Mouse (Mus musculus): ENCODE measurements around the gene Mtss1l. TPM values are rescaled to one million over a fixed set of nuclear protein-coding genes. Genes with fewer than 3 reads are reported as not detected.
"Not testable (repeated sequence)": the region's sequence is repeated elsewhere in the genome, so short reads cannot be mapped to it uniquely, and the experiment has no call there.

Gene Mtss1l
- polyA plus RNA-seq, 1 experiment from 2014 or later, result 14.0 TPM

DNA sequence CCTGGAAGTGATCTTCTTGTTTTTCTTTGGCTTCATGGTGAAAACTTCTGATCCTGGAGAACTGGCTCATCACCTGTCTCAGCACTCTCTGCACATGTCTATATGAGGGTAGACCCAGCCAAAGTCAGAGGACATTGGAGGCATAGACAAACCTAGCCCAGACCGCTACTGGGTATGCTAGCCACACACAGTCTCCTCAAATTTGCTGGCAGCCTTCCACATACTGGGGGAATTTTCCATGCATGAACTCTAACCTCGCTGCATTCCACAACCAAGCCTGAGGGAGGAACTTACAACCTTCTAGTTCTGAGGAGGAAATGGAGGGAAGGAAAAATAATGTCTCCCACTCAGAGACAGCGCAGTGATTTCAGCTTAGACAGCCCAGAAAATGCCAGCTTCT lies 52.8 kb downstream of the Mtss1l start:
- H3K4me3 ChIP-seq, result no peak overlapping the region
- H3K9ac ChIP-seq, result no peak overlapping the region
- H3K9me3 ChIP-seq, result no peaks in the 10 kb centered on the region
- H3K27ac ChIP-seq (replicated peaks), result no peak overlapping the region
- 78% methylated on average over 3 of the region's 3 CpGs for WGBS
- no peak overlapping the region for H3K4me2 ChIP-seq
- no peaks in the 10 kb centered on the region for H3K27me3 ChIP-seq
- no peaks in the 10 kb centered on the region for H3K36me3 ChIP-seq
- ATAC-seq (ENCODE audit: low read depth), result no peak
- H3K4me1 ChIP-seq (replicated peaks), result no peaks in the 10 kb centered on the region

DNA sequence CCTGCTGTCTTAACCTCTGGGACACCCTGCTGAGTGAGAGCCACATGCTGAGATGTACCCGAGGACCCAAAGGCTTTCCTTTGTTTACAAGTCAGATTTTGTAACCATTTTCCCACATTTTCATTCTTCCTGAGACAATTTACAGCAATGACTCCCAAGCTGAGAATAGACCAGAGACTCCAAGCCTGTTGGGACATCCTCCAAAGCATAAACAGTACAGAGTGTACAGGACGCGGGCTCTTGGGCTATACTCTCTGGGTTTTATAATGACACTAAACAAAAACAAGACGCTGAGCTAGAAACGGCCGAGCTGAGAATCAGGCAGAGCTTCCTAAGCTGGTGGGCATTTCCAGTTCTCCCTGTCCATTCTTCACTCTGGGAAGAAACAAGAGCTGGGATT lies 53.4 kb downstream of the Mtss1l start:
- H3K9me3 ChIP-seq, result no peaks in the 10 kb centered on the region
- no peak for ATAC-seq (ENCODE audit: low read depth)

DNA sequence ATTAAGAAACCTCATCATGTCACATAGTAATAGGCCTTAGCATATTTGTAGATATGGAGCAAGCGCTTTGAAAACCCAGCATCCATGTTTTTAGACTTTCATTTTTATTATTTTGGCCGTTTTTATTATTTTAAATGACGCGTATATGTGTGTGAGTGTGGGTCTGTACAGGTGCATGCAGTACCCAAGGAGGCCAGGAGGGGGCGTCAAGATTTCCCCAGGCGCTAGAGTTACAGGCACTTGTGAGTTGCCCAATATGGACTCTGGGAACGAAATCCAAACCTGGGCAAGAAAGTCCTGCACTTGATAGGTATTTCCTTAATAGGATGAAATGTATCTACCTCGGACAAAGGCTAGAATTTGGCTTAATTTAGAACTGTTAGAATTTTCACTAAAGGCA lies 54.0 kb downstream of the Mtss1l start:
- H3K9me3 ChIP-seq, result no peaks in the 10 kb centered on the region
- 74% methylated on average over 8 of the region's 8 CpGs for WGBS
- H3K36me3 ChIP-seq, result no peaks in the 10 kb centered on the region
- H3K27me3 ChIP-seq, result no peaks in the 10 kb centered on the region
- ATAC-seq (ENCODE audit: low read depth), result no peak
- no peaks in the 10 kb centered on the region for H3K4me1 ChIP-seq (replicated peaks)
- H3K4me2 ChIP-seq, result no peak overlapping the region
- no peak overlapping the region for H3K4me3 ChIP-seq
- H3K27ac ChIP-seq (replicated peaks), result no peak overlapping the region
- no peak overlapping the region for H3K9ac ChIP-seq

More for the DNA sequence above, 53.4 kb downstream of the Mtss1l start:
- no peak overlapping the region for H3K9ac ChIP-seq
- H3K4me3 ChIP-seq, result no peak overlapping the region
- H3K4me2 ChIP-seq, result no peak overlapping the region
- H3K4me1 ChIP-seq (replicated peaks), result no peaks in the 10 kb centered on the region
- H3K27me3 ChIP-seq, result no peaks in the 10 kb centered on the region
- H3K36me3 ChIP-seq, result no peaks in the 10 kb centered on the region
- H3K27ac ChIP-seq (replicated peaks), result no peak overlapping the region
- 86% methylated on average over 6 of the region's 6 CpGs for WGBS

GRCm38 (mm10) chr8:110775721-110776120 lies 54.4 kb downstream of the Mtss1l start:
- Histone ChIP-seq H3K27me3 (no peaks in the 10 kb centered on the region), H3K9me3 (no peaks in the 10 kb centered on the region), H3K36me3 (no peaks in the 10 kb centered on the region), H3K4me2 (no peak overlapping the region), H3K4me3 (no peak overlapping the region), H3K27ac (replicated peaks) (no peak overlapping the region), H3K4me1 (replicated peaks) (no peaks in the 10 kb centered on the region), H3K9ac (no peak overlapping the region)
- 85% methylated on average over 3 of the region's 3 CpGs for WGBS
- ATAC-seq (ENCODE audit: low read depth), result no peak

DNA sequence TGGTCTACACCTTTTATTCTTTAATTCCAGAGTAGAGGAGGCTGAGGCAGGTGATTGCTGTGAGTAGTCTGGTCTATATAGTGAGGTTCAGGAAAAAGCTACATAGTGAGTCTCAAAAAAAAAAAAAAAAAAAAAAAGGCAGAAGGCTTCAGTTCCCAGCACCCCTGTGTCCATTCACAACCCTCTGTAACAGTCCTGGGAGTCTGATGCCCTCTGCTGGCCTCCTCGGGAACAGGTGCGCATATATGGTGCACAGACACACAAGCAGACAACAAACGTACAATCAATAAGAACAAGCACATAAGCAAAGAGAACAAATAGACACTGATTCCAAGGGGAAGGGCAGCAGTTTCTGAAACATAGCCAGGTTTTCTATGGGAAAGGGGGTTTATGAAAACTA lies 55.1 kb downstream of the Mtss1l start:
- WGBS, result 98% methylated on average over 3 of the region's 3 CpGs
- Histone ChIP-seq H3K4me1 (replicated peaks) (no peaks in the 10 kb centered on the region), H3K9me3 (no peaks in the 10 kb centered on the region), H3K27ac (replicated peaks) (no peak overlapping the region), H3K9ac (no peak overlapping the region), H3K4me2 (no peak overlapping the region), H3K27me3 (no peaks in the 10 kb centered on the region), H3K36me3 (no peaks in the 10 kb centered on the region), H3K4me3 (no peak overlapping the region)
- no peak for ATAC-seq (ENCODE audit: low read depth)

DNA sequence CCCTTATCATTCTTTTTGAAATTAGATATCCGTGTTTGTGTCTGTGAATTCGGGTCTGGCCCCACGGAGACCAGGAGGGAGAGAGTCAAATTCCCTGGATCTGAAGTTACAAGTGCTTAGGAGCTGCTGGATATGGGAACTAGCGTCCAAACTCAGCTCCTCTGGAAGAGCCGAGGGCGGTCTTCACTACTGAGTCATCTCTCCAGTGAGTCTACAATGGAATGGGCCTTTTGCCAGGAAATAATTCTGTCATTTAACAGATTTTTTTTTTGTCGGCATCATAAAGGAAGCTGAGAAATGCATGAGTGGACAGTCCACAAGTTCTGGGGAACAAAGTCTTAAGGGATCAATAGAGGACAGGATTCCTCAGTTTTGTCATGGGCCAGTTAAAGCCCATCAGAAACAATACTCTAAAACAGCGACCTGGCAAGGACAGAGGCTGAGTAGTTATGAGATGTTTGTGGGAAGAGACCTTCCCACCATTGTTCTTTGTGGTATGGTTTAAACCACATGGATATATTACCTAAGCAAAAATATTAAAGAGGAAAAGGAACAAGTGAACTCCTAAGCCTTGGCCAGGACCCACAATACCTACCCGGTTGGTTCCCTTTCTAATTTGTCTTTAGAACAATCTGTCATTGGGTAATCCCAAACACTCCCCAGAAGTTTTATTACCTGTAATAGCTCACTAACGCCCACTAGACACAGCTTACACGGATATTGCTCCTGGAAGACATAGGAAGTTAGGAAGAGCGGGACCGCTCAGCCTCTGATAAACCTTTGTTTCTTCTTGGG lies 58.8 kb downstream of the Mtss1l start:
- Histone ChIP-seq H3K4me1 (replicated peaks) (no peaks in the 10 kb centered on the region), H3K36me3 (no peaks in the 10 kb centered on the region), H3K27ac (replicated peaks) (no peak overlapping the region), H3K9ac (no peak overlapping the region), H3K27me3 (no peaks in the 10 kb centered on the region), H3K4me2 (no peak overlapping the region), H3K4me3 (no peak overlapping the region), H3K9me3 (no peaks in the 10 kb centered on the region)
- 77% methylated on average over 13 of the region's 13 CpGs for WGBS
- ATAC-seq (ENCODE audit: low read depth), result no peak

- Histone ChIP-seq H3K27me3 (no peaks in the 10 kb centered on the region), H3K27ac (replicated peaks) (no peak overlapping the region), H3K36me3 (no peaks in the 10 kb centered on the region), H3K9ac (no peak overlapping the region), H3K4me2 (no peak overlapping the region), H3K4me1 (replicated peaks) (no peaks in the 10 kb centered on the region), H3K4me3 (no peak overlapping the region), H3K9me3 (no peaks in the 10 kb centered on the region)
- WGBS, result 65% methylated on average over 2 of the region's 2 CpGs
- no peak for ATAC-seq (ENCODE audit: low read depth)
Observed at GRCm38 (mm10) chr8:110785366-110785765, 64.1 kb downstream of the Mtss1l start.

DNA sequence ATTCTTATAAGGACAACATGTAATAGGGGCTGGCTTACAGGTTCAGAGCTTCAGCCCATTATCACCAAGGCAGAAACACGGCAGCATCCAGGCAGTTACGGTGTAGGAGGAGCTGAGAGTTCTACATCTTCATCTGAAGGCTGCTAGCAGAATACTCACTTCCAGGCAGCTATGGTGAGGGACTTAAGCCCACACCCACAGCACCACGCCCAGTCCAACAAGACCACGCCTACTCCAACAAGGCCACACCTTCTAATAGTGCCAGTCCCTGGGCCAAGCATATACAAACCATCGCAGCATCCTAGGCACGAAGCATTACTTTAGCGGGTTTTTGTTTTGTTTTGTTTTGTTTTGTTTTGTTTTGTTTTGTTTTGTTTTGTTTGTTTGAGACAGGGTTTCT lies 65.2 kb downstream of the Mtss1l start:
- not testable (repeated sequence) for H3K9ac ChIP-seq; H3K36me3 ChIP-seq; ATAC-seq (ENCODE audit: low read depth); H3K4me2 ChIP-seq; H3K27me3 ChIP-seq; H3K4me3 ChIP-seq; H3K27ac ChIP-seq (replicated peaks); H3K9me3 ChIP-seq; H3K4me1 ChIP-seq (replicated peaks)
- WGBS, result 82% methylated on average over 7 of the region's 7 CpGs

- no peak overlapping the region for H3K4me3 ChIP-seq
- no peaks in the 10 kb centered on the region for H3K27me3 ChIP-seq
- no peaks in the 10 kb centered on the region for H3K4me1 ChIP-seq (replicated peaks)
- H3K36me3 ChIP-seq, result no peaks in the 10 kb centered on the region
- no peak overlapping the region for H3K9ac ChIP-seq
- no peak overlapping the region for H3K4me2 ChIP-seq
- no peaks in the 10 kb centered on the region for H3K9me3 ChIP-seq
- H3K27ac ChIP-seq (replicated peaks), result no peak overlapping the region
- 80% methylated on average over 8 of the region's 8 CpGs for WGBS
- ATAC-seq (ENCODE audit: low read depth), result no peak
Observed at GRCm38 (mm10) chr8:110786934-110787333, 65.7 kb downstream of the Mtss1l start.

DNA sequence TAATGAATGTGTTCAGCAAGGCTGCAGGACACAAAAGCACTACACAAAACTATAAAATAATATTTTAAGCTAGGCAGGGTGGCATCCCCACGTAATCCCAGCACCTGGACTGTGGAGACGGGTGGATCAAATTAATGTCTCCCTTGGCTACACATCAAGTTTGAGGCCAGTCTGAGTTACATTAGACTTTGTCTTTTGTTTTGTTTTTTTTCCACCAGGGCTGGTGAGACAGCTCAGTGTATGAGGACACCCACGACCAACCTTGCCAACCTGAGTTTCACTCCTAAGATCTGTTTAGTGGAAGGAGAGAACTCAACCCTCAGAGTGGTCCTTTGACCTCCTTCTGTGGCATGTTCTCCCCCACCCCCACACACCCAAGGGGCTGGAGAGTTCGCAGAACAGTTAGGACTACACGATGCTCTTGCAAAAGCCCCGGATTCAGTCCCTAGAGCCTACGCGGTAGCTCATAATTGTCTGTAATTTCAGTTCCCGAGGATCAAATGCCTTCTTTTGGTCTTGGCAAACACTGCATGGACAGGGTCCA lies 66.2 kb downstream of the Mtss1l start:
- Histone ChIP-seq H3K4me1 (replicated peaks) (no peaks in the 10 kb centered on the region), H3K9ac (no peak overlapping the region), H3K4me2 (no peak overlapping the region), H3K27ac (replicated peaks) (no peak overlapping the region), H3K9me3 (no peaks in the 10 kb centered on the region), H3K27me3 (no peaks in the 10 kb centered on the region), H3K4me3 (no peak overlapping the region), H3K36me3 (no peaks in the 10 kb centered on the region)
- WGBS, result 84% methylated on average over 9 of the region's 9 CpGs
- no peak for ATAC-seq (ENCODE audit: low read depth)

- no peaks in the 10 kb centered on the region for H3K9me3 ChIP-seq
- H3K4me1 ChIP-seq (replicated peaks), result no peaks in the 10 kb centered on the region
- WGBS, result 58% methylated on average over 12 of the region's 12 CpGs
- H3K27me3 ChIP-seq, result no peaks in the 10 kb centered on the region
- H3K27ac ChIP-seq (replicated peaks), result peak overlapping the region; percentile 28; the same call in 1 of the 2 replicates
- no peak for ATAC-seq (ENCODE audit: low read depth)
- no peak overlapping the region for H3K4me2 ChIP-seq
- no peak overlapping the region for H3K9ac ChIP-seq
- no peaks in the 10 kb centered on the region for H3K36me3 ChIP-seq
- no peak overlapping the region for H3K4me3 ChIP-seq
Observed at GRCm38 (mm10) chr8:110788981-110789380, 67.7 kb downstream of the Mtss1l start.

DNA sequence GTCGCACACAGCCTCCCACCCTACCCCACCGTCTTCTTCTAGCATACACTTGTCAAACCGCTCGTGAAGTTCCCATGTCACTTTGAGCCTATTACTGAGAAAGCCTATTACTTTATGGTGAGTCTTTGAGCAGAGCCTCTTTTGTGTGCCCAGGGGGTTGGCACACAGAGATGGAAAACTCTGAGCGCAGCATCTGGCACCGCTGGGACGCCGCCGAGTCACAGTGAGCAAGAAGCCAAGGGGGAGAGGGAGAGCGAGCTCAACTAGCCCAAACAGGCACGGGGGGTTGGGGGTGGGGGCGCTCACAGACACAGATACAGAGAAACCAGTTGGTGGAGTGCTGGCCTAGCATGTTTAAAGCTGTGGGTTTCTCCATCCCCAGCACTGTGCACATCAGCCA lies 68.3 kb downstream of the Mtss1l start:
- Histone ChIP-seq H3K4me3 (no peak overlapping the region), H3K4me1 (replicated peaks) (no peaks in the 10 kb centered on the region), H3K27ac (replicated peaks) (0 out of 2 replicates have a peak overlapping the region, but pooled peaks have one; percentile 28), H3K36me3 (no peaks in the 10 kb centered on the region), H3K4me2 (no peak overlapping the region), H3K27me3 (no peaks in the 10 kb centered on the region), H3K9ac (no peak overlapping the region), H3K9me3 (no peaks in the 10 kb centered on the region)
- no peak for ATAC-seq (ENCODE audit: low read depth)
- 61% methylated on average over 12 of the region's 12 CpGs for WGBS

GRCm38 (mm10) chr8:110790270-110790669 lies 69.0 kb downstream of the Mtss1l start:
- no peaks in the 10 kb centered on the region for H3K36me3 ChIP-seq
- no peak overlapping the region for H3K4me3 ChIP-seq
- H3K27me3 ChIP-seq, result no peaks in the 10 kb centered on the region
- 68% methylated on average over 6 of the region's 6 CpGs for whole genome bisulfite sequencing
- no peak for ATAC-seq (ENCODE audit: low read depth)
- H3K4me2 ChIP-seq, result no peak overlapping the region
- H3K9ac ChIP-seq, result no peak overlapping the region
- H3K9me3 ChIP-seq, result no peaks in the 10 kb centered on the region
- no peaks in the 10 kb centered on the region for H3K4me1 ChIP-seq (replicated peaks)
- H3K27ac ChIP-seq (replicated peaks), result 0 out of 2 replicates have a peak overlapping the region, but pooled peaks have one; percentile 28
